Mouse (Mus musculus) cerebellum, adult 18-20 months (tissue): ENCODE data around the gene Gm20708.

Experiments
- DNase-seq, 2 experiments: peaks; one replicate each; pipeline ENCODE4 v3.0.0; 2021

Gene Gm20708

GRCm38 (mm10) chr11:117809407-117810311, at the start of gene Gm20708, which contains the start of gene Syngr2:
TSS of gene Gm20708 (plus strand) at chr11:117809668.
TSS of gene Syngr2 (plus strand) at chr11:117809668.
- peak in 1 of 2 experiments; percentile 31 for DNase-seq

- DNase-seq: no peak
Measured at GRCm38 (mm10) chr11:117760374-117761119, 48.9 kb upstream of the Gm20708 start.

GRCm38 (mm10) chr11:117761801-117762200, 47.7 kb upstream of the Gm20708 start:
- no peak for DNase-seq

GRCm38 (mm10) chr11:117762246-117762645, 47.2 kb upstream of the Gm20708 start:
- no peak for DNase-seq

- no peak for DNase-seq
Measured at GRCm38 (mm10) chr11:117764319-117764718, 45.1 kb upstream of the Gm20708 start.

GRCm38 (mm10) chr11:117765361-117765760, 44.1 kb upstream of the Gm20708 start:
- no peak for DNase-seq

- DNase-seq: no peak
Measured at GRCm38 (mm10) chr11:117766275-117766674, 43.2 kb upstream of the Gm20708 start.

- DNase-seq: no peak
Measured at GRCm38 (mm10) chr11:117768725-117769682, 40.5 kb upstream of the Gm20708 start.

- no peak for DNase-seq
Measured at GRCm38 (mm10) chr11:117769683-117770047, 39.8 kb upstream of the Gm20708 start.

GRCm38 (mm10) chr11:117770407-117770806, 39.1 kb upstream of the Gm20708 start:
- DNase-seq: no peak

GRCm38 (mm10) chr11:117772352-117772751, 37.1 kb upstream of the Gm20708 start:
- DNase-seq: no peak

GRCm38 (mm10) chr11:117774925-117775324, 34.5 kb upstream of the Gm20708 start:
- no peak for DNase-seq

- no peak for DNase-seq
Measured at GRCm38 (mm10) chr11:117775540-117775939, 33.9 kb upstream of the Gm20708 start.

GRCm38 (mm10) chr11:117776085-117776792, 33.2 kb upstream of the Gm20708 start:
- no peak for DNase-seq

GRCm38 (mm10) chr11:117777111-117777510, 32.4 kb upstream of the Gm20708 start:
- no peak for DNase-seq

- no peak for DNase-seq
Measured at GRCm38 (mm10) chr11:117778031-117778430, 31.4 kb upstream of the Gm20708 start.

GRCm38 (mm10) chr11:117778851-117779433, 30.5 kb upstream of the Gm20708 start:
- no peak for DNase-seq

GRCm38 (mm10) chr11:117779434-117780198, 29.9 kb upstream of the Gm20708 start:
- no peak for DNase-seq

GRCm38 (mm10) chr11:117780199-117780515, 29.3 kb upstream of the Gm20708 start:
- DNase-seq: no peak

GRCm38 (mm10) chr11:117780582-117781111, 28.8 kb upstream of the Gm20708 start:
- DNase-seq: no peak
